ENCODE assay signal across 9 mouse cellular contexts in the genomic region with DNA sequence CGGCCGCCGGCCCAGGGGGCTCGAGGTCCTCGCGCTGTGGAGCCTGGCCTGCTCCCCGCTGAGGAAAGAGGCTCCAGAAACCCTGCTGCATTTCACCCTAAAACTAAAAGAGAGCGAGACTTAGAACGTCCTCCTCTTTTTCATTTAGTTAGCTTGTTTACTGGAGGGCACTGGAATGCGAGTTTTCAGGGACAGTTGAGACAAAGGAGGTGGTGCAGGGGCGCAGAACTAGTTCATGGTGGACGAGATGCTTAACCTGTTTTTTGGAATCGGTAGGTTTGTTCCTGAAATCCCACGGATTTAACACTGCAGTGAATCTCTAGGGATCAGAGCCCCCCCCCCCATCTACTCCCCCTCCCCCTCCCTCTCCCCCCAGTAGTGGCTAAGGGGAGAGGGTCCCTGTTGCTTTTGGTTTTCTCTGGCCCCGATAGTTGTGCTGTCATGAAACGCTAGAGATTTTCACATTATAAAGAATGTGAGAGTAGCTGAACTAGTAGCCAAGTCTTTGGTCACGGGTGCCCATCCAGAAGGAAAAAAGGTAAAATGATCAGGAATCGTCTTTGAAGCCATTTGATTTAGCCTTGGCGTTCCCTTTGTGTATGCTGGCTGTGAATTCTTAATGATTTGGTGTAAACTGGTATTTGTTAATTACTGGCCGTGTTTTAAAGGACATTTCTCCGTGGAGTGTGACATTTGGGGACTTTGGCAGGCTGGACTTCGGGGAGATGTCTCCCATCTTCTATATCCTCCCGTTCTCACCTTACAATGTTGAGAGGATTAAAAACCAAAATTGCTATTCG. TPM values are rescaled to one million over a fixed set of nuclear protein-coding genes. Genes with fewer than 3 reads are reported as not detected.
DNase-seq lines count a peak whose midpoint lies in the region; ATAC-seq and TF ChIP-seq lines count a peak whose summit lies in the region.
"Had no signal": no experiment of that assay in that cellular context is flagged by ENCODE, and none has a peak within 500 bp of the region (broad histone marks: within the 10 kb centered on the region; RNA-seq: fewer than 3 reads in every experiment).

No protein-coding gene starts in this region.

- no peak for TF ChIP-seq CTCF in gastrocnemius, adult 2 months (IDR thresholded peaks at IDR 0.05)

- ATAC-seq in forebrain, embryonic 14.5 days: peak; percentile 18; the same call in 1 of the 2 replicates
- ATAC-seq in liver, embryonic 11.5 days (replicated peaks; ENCODE audit: low FRiP score): no peak
- no peak; the same call in 1 of the 2 replicates for ATAC-seq in stomach, embryonic 16.5 days (ENCODE audit: insufficient read depth, low FRiP score)

- H3K4me3 ChIP-seq in gastrocnemius, adult 2 months: peak overlapping the region; percentile 98
- H3K4me3 ChIP-seq in forebrain, embryonic 14.5 days (ENCODE audit: low read depth, low read length): peak overlapping the region; percentile 95
- H3K4me3 ChIP-seq in liver, embryonic 11.5 days (ENCODE audit: low read depth, low read length): peak overlapping the region; percentile 86
- peak overlapping the region; percentile 88 for H3K4me3 ChIP-seq in stomach, embryonic 16.5 days (replicated peaks; ENCODE audit: low read length)

- peaks cover 31% of the 10 kb centered on the region for H3K4me1 ChIP-seq in forebrain, embryonic 14.5 days (ENCODE audit: control insufficient read depth, insufficient read depth, low read length)
- peaks cover 7% of the 10 kb centered on the region; the same call in 1 of the 2 replicates for H3K4me1 ChIP-seq in liver, embryonic 11.5 days (replicated peaks; ENCODE audit: control insufficient read depth, insufficient read depth, low read length)
- 0 out of 2 replicates have a peak, but pooled peaks cover 5% of the 10 kb centered on the region for H3K4me1 ChIP-seq in stomach, embryonic 16.5 days (ENCODE audit: control insufficient read depth, insufficient read depth, low read length)

- intact Hi-C loops in gastrocnemius, adult 2 months (cut with DNase I): loop anchor here (5.0 kb wide), 1 partner anchor 41 kb away; no protein-coding TSS in a partner anchor

- peak overlapping the region; percentile 99 for H3K9ac ChIP-seq in forebrain, embryonic 14.5 days (ENCODE audit: low read length)
- H3K9ac ChIP-seq in liver, embryonic 11.5 days (ENCODE audit: low read depth, low read length): peak overlapping the region; percentile 92
- peak overlapping the region; percentile 87 for H3K9ac ChIP-seq in stomach, embryonic 16.5 days (ENCODE audit: low read length)

- H3K36me3 ChIP-seq in forebrain, embryonic 14.5 days (ENCODE audit: control insufficient read depth, insufficient read depth, low read length): no peaks in the 10 kb centered on the region
- no peaks in the 10 kb centered on the region for H3K36me3 ChIP-seq in liver, embryonic 11.5 days (ENCODE audit: control insufficient read depth, insufficient read depth, low read length)
- H3K36me3 ChIP-seq in stomach, embryonic 16.5 days (ENCODE audit: control insufficient read depth, insufficient read depth, low read length): no peaks in the 10 kb centered on the region

- H3K4me2 ChIP-seq in forebrain, embryonic 14.5 days (ENCODE audit: low read length): peak overlapping the region; percentile 62
- peak overlapping the region; percentile 92 for H3K4me2 ChIP-seq in liver, embryonic 11.5 days
- peak overlapping the region; percentile 84 for H3K4me2 ChIP-seq in stomach, embryonic 16.5 days (ENCODE audit: low read depth, low read length)

- 1% methylated on average over 24 of the region's 24 CpGs for WGBS in forebrain, embryonic 14.5 days
- WGBS in liver, embryonic 11.5 days: 8% methylated on average over 24 of the region's 24 CpGs
- 5% methylated on average over 24 of the region's 24 CpGs for WGBS in stomach, embryonic 16.5 days

- no peak for DNase-seq in gastrocnemius, adult 2 months
- DNase-seq in gastrocnemius, postnatal 4 days (ENCODE audit: low spot score in 2 of 2): no peak
- peak; percentile 11 for DNase-seq in ES-CJ7 (ENCODE audit: low read depth, low spot score)
- peak; percentile 43 for DNase-seq in forebrain, embryonic 14.5 days (ENCODE audit: low spot score)
- no peak for DNase-seq in liver, embryonic 11.5 days (ENCODE audit: low spot score)
- DNase-seq in left cerebral cortex, adult 18-20 months (ENCODE audit: low spot score in 2 of 2): no peak
- DNase-seq in T-cell, adult 2 months (ENCODE audit: low spot score): no peak

- no peaks in the 10 kb centered on the region for H3K9me3 ChIP-seq in forebrain, embryonic 14.5 days (replicated peaks; ENCODE audit: control insufficient read depth, low read length)
- H3K9me3 ChIP-seq in liver, embryonic 11.5 days (ENCODE audit: control insufficient read depth, low read length): no peaks in the 10 kb centered on the region
- no peaks in the 10 kb centered on the region for H3K9me3 ChIP-seq in stomach, embryonic 16.5 days (replicated peaks; ENCODE audit: control insufficient read depth, low read length)

- H3K27ac ChIP-seq in gastrocnemius, adult 2 months: peak overlapping the region; percentile 99
- peak overlapping the region; percentile 96 for H3K27ac ChIP-seq in forebrain, embryonic 14.5 days (ENCODE audit: low read depth, low read length)
- H3K27ac ChIP-seq in liver, embryonic 11.5 days (ENCODE audit: low read depth, low read length): peak overlapping the region; percentile 78
- peak overlapping the region; percentile 84; the same call in 1 of the 2 replicates for H3K27ac ChIP-seq in stomach, embryonic 16.5 days (ENCODE audit: low read length)

- H3K27me3 ChIP-seq in forebrain, embryonic 14.5 days (replicated peaks; ENCODE audit: control insufficient read depth, insufficient read depth, low read length): no peaks in the 10 kb centered on the region
- no peaks in the 10 kb centered on the region for H3K27me3 ChIP-seq in liver, embryonic 11.5 days (replicated peaks; ENCODE audit: control insufficient read depth, insufficient read depth, low read length)
- no peaks in the 10 kb centered on the region for H3K27me3 ChIP-seq in stomach, embryonic 16.5 days (ENCODE audit: control insufficient read depth, insufficient read depth, low read length)
- H3K27me3 ChIP-seq: CH12.LX had no signal

RNA-seq across cellular contexts. Expression of a gene that starts 0.8 kb away (rescaled TPM):
- 10 to 100 TPM; 41.3 to 51.8 TPM for total RNA-seq in gastrocnemius, adult 2 months (2021)
- 10 to 100 TPM; 41.3 to 44.0 TPM for total RNA-seq in gastrocnemius, postnatal 4 days (2021)
- polyA plus RNA-seq in forebrain, embryonic 14.5 days (2014; fragmentation: Nextera tagmentation; extraction: Ambion mirVana): 55.9 and 72.6 TPM in 2 replicates
- polyA plus RNA-seq in liver, embryonic 11.5 days (2014; fragmentation: Nextera tagmentation; extraction: Ambion mirVana): 47.8 and 48.0 TPM in 2 replicates
- polyA plus RNA-seq in stomach, embryonic 16.5 days (2015; fragmentation: Nextera tagmentation; extraction: Ambion mirVana): 18.9 and 21.3 TPM in 2 replicates
- total RNA-seq in left cerebral cortex, adult 18-20 months (2021): 10 to 100 TPM; 88.8 to 95.0 TPM
- total RNA-seq: CH12.LX had no signal

Comparison
In these comparisons a context has a peak if more than half of its experiments do, and no peak if none do; other contexts are left out.
1. DNase-seq: peak in ES-CJ7 (single experiment) and forebrain, embryonic 14.5 days (single experiment); none in gastrocnemius, adult 2 months (single experiment), gastrocnemius, postnatal 4 days (0 of 2), liver, embryonic 11.5 days (single experiment), left cerebral cortex, adult 18-20 months (0 of 2) and T-cell, adult 2 months (single experiment).
2. Peak in every context shown above with its lines, with median percentiles within 50 percentile points of each other: H3K27ac ChIP-seq, H3K4me3 ChIP-seq, H3K4me2 ChIP-seq and H3K9ac ChIP-seq.